In genomic region chr4:101648745-101649144, GRCm38 (mm10) we compare ENCODE assay signal across 7 mouse cellular contexts. TPM values are rescaled to one million over a fixed set of nuclear protein-coding genes. Genes with fewer than 3 reads are reported as not detected.
DNase-seq lines count a peak whose midpoint lies in the region; ATAC-seq and TF ChIP-seq lines count a peak whose summit lies in the region.

No protein-coding gene starts in this region.

- 0 out of 2 replicates have a peak, but pooled peaks cover 3% of the 10 kb centered on the region for H3K36me3 ChIP-seq in forebrain, embryonic 13.5 days (ENCODE audit: poor library complexity, severe bottlenecking)
- peaks cover 2% of the 10 kb centered on the region; the same call in 1 of the 2 replicates for H3K36me3 ChIP-seq in liver, embryonic 14.5 days (replicated peaks; ENCODE audit: control insufficient read depth, insufficient read depth, low read depth)

- ATAC-seq in forebrain, embryonic 13.5 days = no peak
- ATAC-seq in liver, embryonic 14.5 days (ENCODE audit: insufficient read depth) = no peak

- TF ChIP-seq CTCF in liver, embryonic 14.5 days (IDR thresholded peaks at IDR 0.05; ENCODE audit: low read depth) = no peak

- no peak overlapping the region for H3K27ac ChIP-seq in forebrain, embryonic 13.5 days
- H3K27ac ChIP-seq in liver, embryonic 14.5 days = peak overlapping the region; percentile 71

- peak overlapping the region; percentile 57 for H3K4me3 ChIP-seq in forebrain, embryonic 13.5 days
- H3K4me3 ChIP-seq in liver, embryonic 14.5 days (ENCODE audit: insufficient read depth in 1 of 2, low read depth in 2 of 2, low read length in 2 of 2) = peak overlapping the region; percentile 70 to 85

- peak overlapping the region; percentile 67 for H3K4me2 ChIP-seq in forebrain, embryonic 13.5 days
- peak overlapping the region; percentile 90 for H3K4me2 ChIP-seq in liver, embryonic 14.5 days (ENCODE audit: low read depth)

- peak; percentile 85 for TF ChIP-seq EP300 in liver, embryonic 14.5 days (IDR thresholded peaks at IDR 0.05; ENCODE audit: low read depth)

- no peaks in the 10 kb centered on the region for H3K27me3 ChIP-seq in forebrain, embryonic 13.5 days
- no peaks in the 10 kb centered on the region for H3K27me3 ChIP-seq in liver, embryonic 14.5 days (ENCODE audit: control insufficient read depth, insufficient read depth, low read length)

- 90% methylated on average over 1 of the region's 1 CpGs for WGBS in forebrain, embryonic 13.5 days
- 16% methylated on average over 1 of the region's 1 CpGs for WGBS in liver, embryonic 14.5 days (ENCODE audit: insufficient replicate concordance)

- peak; percentile 35 for DNase-seq in 3T3-L1 (ENCODE audit: low read depth, low spot score)
- peak; percentile 21 for DNase-seq in 416B (ENCODE audit: low read depth)
- peak in 2 of 3 experiments; percentile 50 to 58 for DNase-seq in liver, embryonic 14.5 days (ENCODE audit: low read depth in 3 of 3, low spot score in 3 of 3)
- DNase-seq in adrenal gland, adult 2 months = no peak
- DNase-seq in Muller cell, postnatal 12 days (ENCODE audit: inconsistent ontology term) = no peak
- no peak for DNase-seq in retina, postnatal 1 day

- no peaks in the 10 kb centered on the region for H3K9me3 ChIP-seq in forebrain, embryonic 13.5 days (replicated peaks)
- H3K9me3 ChIP-seq in liver, embryonic 14.5 days (ENCODE audit: control insufficient read depth, low read length) = no peaks in the 10 kb centered on the region

- H3K9ac ChIP-seq in forebrain, embryonic 13.5 days = no peak overlapping the region
- peak overlapping the region; percentile 77 for H3K9ac ChIP-seq in liver, embryonic 14.5 days (replicated peaks)

- H3K4me1 ChIP-seq in forebrain, embryonic 13.5 days = peaks cover 18% of the 10 kb centered on the region
- H3K4me1 ChIP-seq in liver, embryonic 14.5 days (replicated peaks; ENCODE audit: control insufficient read depth in 2 of 2, insufficient read depth in 2 of 2, low read length in 1 of 2) = peaks cover 38 to 46% of the 10 kb centered on the region in 2 experiments

RNA-seq across cellular contexts. Expression of gene Leprot, which starts 1.2 kb away (rescaled TPM):
- 74.2 and 76.6 TPM in 2 replicates for polyA plus RNA-seq in forebrain, embryonic 13.5 days (2015; fragmentation: Nextera tagmentation; extraction: Ambion mirVana)
- 35.5 and 43.7 TPM in 2 replicates for polyA plus RNA-seq in liver, embryonic 14.5 days (2012; rRNA removed)
- polyA plus RNA-seq in liver, embryonic 14.5 days (2014; fragmentation: Nextera tagmentation; extraction: Ambion mirVana) = 51.1 and 55.6 TPM in 2 replicates
- 10 to 100 TPM; 56.2 to 59.5 TPM for total RNA-seq in adrenal gland, adult 2 months (2021)
- polyA plus RNA-seq in adrenal gland, adult 2 months (2012; rRNA removed) = 25.9 and 51.4 TPM in 2 replicates

Comparison
In these comparisons a context has a peak if more than half of its experiments do, and no peak if none do; other contexts are left out.
1. DNase-seq: peak in 3T3-L1 (single experiment), 416B (single experiment) and liver, embryonic 14.5 days (2 of 3); none in adrenal gland, adult 2 months (single experiment), Muller cell, postnatal 12 days (single experiment) and retina, postnatal 1 day (single experiment).